Mouse (Mus musculus) left cerebral cortex, adult 8-10 months (tissue): ENCODE data around the gene Trabd2b. TPM values are rescaled to one million over a fixed set of nuclear protein-coding genes. Genes with fewer than 3 reads are reported as not detected.
A peak's percentile ranks its signal among the peaks of the same experiment; 100 is the strongest.

ENCODE experiments used
- DNase-seq, 2 experiments: peaks; one replicate each; pipeline ENCODE4 v3.0.0; 2022; ENCODE audit warnings: low spot score in 2 of 2
- total RNA-seq, 4 experiments: library from RNA; stranded (reverse); gene quantifications; 2 replicates each; pipeline ENCODE4 v1.2.4; 2022

The Trabd2b gene
- total RNA-seq, result 1 to 10 TPM; 4.7 to 5.3 (median 4.9) TPM

DNA sequence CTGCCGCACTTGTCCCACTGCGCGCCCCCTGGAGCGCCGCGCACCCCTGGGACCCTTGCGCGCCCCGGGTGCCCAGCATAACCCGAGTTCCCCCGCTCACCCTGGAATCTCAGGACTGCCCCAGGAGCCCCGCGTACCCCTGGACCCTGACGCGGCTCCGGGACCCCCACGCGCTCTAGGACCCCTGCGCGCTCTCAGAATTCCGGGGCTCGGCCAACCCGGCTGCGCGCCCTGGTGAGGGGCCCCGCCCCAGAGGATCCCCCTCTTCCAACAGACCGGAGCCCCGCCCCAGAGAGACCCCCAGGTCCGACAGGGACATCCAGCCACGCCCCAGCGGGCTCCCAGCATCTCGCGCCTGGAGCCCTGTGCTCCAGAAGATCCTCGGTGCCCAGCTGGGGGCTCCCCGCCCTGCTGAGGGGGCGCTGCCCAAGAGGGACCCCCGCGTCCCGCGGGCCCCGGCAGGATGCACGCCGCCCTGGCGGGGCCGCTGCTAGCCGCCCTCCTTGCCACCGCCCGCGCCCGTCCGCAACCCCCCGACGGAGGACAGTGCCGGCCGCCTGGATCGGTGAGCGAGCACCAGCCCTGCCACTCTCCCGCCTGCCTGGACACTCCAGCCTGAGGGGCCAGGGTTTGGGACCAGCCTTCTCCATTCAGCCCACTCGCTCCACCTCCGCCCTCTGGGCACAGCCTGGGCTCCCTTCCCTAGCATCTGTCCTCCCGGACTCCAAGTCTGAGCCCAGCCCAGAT lies at the start of gene Trabd2b:
Trabd2b (plus strand) TSS at position 370 of the 747 bp plus-strand sequence.
- no peak for DNase-seq

DNA sequence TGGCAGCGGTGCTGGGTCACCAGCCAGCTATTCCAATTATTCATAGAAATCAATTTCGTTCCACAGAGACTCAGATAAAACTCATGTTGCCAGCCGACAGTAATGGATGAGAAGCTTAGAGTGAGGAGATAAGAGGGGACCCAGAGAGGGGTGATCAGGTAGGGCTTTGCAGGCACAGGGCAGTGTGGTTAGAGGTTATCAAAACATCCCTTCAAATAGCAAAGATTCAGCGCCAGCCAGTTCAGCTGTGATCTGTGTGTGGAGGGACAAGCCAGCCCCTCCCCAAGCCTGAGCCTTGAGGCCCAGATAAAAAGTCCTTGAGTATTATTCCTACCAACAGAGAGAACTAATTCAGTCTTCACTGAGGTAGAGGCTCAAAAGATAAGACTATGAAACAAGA lies 49.1 kb upstream of the Trabd2b start:
- no peak for DNase-seq

DNA sequence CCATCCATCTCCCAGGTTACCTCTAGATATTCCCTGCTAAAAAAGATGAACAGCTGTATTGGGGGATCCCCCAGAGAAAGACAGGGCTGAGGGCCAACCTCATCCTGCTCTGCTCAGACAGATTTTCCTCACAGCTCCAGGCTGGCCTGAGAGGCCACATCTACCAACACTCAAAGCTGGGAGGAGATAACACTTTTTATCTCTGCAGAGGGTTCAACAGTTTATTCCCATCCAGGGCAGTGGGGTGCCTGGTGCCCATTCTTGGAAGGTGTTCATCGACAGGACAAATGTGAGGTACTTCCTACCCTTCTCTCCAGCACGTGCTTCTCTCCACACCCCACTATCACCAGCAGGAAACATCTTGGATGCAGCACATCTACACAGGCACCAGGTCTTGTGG lies 47.6 kb upstream of the Trabd2b start:
- DNase-seq, result no peak

DNA sequence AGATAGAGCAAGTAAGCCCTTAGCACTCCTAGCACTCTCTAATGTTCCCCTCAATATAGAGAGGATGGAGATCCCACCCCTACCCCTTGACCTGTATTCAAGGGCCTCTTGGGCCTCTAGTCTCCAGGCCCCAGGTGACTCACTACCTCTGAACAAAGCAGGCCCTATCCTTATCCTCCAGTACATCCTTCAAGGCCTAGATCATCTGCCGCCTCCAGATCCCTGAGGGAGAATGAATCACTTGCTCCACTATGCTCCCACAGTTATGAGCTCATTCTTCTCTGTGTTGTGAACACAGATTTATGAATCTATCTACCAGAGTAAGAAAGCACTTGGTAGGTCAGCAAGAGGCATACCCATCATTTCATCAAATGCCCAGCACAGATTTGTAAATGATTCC lies 46.7 kb upstream of the Trabd2b start:
- peak in 1 of 2 experiments; percentile 67 for DNase-seq

DNA sequence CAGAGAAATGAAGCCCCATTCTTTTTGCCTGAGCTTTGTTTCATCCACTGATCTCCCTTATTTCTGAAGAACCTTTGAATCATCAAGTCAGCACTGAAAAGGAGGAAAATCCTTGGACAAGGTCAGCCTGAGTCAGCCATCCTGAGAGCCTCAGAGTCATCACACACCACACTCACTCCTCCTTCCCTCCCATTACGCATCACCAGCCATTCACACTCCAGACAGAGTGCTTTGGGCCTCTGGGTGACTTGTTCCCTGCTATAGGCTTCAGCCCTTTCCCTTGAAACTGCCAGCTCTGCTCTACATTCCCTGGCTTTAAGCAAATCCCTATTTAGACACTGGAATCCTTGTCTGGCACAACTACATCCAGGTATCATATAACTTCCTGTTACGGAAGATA lies 45.2 kb upstream of the Trabd2b start:
- DNase-seq, result no peak

DNA sequence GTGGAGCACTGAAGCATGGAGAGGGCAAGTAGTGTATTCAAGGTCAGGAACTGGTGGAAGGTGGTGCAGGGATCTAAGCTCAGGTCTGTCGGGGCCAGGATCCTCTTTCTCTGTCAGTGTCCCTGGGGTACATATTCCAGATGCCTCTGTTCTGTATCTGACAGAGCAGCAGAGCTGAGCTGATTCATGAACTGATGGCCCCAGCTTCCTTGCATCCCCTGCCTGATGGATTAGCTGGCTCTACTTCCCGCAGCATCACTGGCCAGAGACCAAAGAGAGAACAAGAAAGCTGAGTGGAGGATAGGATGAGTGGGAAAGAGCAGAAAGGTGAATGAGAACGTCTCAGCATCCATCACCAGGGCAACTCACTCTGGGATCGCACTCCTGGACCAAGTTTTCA lies 41.5 kb upstream of the Trabd2b start:
- no peak for DNase-seq

DNA sequence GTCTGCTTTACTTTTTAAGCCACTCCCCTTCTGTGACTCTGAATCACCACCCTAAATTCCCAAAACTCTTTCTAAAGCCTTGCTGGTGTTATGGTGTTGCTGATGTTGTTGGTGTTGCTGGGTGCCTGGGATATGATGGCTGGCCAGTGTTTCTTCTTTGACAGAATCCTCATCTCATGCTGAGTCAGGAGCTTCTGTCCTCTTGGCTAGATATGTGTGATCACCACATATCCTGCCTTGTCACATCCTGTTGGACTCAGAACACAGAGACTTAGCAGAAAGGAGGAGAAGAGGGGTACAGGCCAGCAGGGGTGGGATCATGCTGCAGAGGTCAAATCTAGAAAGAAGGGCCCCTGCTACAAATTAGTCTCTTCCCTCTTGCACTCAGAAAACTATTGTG lies 40.9 kb upstream of the Trabd2b start:
- no peak for DNase-seq

DNA sequence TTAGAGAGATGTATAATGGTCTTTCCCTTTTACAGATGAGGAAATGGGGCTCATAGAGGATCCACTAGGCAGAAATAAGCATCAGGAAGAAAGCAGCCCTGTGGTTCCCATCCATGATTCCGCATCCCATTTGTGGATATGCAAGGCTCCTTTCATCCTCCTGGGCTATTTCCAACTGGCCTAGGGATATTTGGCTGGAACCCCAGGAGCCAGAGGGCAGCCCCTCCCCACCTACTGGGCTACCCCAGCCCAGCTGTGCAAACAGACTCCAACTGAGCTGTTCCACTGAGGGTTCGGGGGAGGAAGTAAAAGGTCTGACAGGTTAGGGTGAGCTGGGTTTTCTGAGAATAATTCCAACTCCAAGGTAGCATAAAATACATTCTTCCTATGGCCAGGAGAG lies 39.5 kb upstream of the Trabd2b start:
- DNase-seq, result no peak

DNA sequence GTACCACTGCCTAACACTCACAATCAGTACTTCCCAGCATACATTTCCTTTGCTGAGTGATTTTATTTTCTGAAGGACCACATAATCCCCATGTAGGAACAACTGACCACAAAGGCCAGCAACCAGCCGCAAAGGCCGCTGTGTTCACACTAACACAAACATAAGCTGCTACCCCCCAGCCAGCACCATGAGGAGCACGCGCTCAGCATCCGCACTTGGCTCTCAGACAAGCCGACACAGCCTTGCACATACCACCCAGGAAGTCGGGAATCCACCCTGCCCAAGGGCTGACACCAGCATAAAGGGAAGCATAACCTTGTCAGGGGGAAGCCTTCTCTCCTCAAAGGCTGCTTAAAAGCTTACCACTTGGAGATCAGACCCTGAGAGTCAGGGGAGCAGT lies 38.7 kb upstream of the Trabd2b start:
- no peak for DNase-seq

DNA sequence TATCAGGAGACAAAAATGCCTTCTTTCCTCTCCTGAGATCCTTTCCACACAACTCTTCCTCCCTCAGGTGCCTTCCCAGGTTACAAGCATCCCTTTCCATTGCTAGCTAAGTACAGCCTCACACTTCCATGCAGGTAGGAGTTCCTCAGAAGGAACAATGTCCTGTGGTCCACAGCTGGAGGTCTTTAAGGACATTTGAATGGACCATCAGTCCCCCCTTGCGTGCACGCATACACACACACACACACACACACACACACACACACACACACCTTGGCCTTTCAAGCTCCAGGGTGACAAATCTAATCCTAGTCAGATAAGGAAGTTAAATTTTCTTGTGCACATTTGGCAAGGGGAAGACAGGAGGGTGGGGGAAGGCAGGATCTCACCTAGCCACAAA lies 36.9 kb upstream of the Trabd2b start:
- no peak for DNase-seq

DNA sequence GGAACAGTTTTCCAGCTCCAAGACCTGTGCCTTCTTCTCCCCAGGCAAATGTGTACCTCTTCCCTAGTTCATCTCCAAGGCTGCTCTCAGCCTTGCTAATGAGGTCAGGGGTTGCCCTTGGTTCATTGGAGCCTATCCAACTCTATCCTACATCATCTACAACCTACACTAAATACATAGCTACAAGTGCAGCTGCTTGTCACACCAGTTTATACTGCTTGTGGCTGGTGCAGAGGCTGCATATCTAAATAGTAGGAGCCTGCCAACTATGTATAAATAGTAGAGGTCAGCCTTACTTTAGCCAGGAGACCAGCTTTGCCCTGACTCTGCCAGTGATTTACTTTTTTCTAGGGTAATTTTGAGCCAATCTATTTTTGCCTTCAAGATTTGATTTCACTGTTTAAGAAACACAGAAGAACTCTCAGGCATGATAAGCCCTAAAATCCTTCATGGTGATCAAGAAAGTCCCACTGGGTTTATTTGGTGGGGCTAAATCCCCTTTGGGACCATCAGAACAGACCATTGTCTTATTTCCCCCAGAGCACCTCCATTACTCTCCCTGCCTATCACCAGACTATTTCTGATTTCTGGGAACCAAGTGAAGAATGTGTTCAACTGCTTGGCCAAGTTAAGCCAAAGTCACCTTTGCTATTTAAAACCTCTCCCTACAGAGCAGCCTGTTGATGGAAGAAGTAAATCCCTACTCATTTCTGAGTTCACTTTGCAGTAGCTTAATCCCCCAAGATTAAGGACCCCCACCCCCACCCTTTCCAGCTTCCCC lies 35.4 kb upstream of the Trabd2b start:
- no peak for DNase-seq

DNA sequence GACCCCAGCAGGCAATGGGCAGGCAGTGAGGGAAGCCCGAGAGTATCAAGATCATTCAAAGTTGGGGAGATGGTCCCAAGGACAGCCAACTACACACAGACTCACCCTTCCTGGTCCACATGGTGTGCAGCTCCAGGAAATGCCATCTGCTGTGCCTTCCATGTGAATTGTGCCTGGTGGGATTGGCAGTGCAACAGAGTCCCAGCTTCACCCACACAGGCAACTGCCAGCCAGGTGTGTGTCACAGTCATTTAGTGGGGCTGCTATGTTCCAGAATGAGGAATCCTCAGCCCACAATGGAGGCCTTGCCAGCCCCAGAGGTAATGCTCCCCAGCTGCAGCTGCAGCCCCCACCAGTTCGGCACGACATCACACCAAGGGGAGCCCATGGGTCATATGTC lies 33.8 kb upstream of the Trabd2b start:
- peak; percentile 16 to 84 for DNase-seq

DNA sequence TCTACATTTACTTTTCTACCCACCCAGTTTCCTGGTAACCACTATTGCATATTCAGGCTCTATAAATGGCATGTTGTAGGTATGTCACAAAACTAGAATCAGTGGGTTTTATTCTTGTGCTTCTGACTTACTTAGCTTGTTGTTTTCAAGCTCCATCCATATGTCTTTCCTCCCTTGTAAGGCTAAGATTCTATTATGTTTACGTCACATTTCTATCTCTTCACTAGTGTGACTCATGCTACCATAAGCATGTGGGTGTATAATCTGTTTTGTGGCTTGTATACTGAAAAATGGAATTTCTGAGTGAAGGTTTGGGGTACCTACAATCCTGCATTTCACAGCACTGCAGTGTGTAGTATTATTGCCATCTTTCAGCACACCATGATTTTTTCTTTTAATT lies 32.2 kb upstream of the Trabd2b start:
- DNase-seq, result no peak

DNA sequence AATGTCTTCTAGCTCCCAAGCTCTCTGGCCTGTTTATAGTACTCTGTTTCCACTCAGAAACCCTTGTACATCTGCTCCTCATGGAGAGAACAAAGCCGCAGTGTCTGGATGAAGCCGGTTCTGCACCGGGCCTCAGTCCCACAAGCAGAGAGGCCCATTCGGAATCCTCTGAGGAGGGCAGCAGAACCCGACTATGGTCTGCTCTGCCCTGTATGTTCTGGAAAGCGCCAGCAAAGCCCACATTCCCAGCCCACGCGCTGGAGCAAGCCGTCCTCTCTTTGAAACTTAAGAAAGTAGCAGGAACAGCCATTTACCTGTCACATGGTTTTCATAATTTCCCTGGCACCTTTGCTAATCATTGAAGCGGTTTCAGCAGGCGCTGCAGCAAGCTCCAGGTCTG lies 29.0 kb upstream of the Trabd2b start:
- no peak for DNase-seq

DNA sequence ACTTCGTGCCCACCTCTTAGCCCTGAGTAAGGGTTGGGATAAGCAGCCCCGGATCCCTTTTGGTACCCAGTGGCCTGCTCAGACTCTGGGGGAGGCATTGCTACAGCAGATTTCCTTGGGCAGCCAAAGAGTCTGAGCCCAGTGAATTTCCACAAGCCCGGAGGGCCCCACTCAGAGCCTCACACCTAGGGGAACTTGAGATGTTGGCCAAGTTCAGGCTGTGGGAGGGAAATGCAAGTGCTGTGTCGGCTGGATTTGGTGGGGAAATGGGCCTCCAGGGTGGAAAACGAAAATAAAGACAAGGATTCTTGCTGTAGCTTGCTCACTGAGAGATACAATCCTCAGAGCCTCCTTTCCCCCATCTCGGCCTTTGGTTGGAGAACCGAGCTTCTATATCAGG lies 28.0 kb upstream of the Trabd2b start:
- DNase-seq, result peak in 1 of 2 experiments; percentile 61

DNA sequence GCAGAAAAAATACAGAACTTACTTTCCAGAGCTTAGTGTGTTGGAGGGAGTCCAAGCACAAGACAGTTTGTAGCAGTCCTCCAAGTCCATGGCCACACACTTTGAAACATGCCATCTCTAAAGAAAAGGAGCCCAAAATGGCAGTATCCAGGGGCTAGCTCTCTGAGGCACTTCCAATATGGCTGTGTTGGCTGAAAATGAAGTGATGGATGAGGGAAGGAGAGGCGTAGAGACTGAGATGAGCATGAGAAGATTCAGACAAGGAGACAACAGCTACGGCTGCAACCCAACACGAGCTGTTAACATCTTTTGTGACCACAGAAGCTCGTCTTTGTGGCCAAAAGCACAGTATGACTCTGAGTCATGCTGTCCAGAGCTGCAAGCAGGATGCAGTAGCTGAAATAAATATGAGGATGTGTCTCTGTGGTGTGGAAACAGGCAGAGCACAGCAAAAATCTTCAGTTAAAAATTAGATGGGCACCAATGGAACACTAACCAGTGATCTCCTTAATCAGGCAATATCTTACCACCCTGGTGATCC lies 27.0 kb upstream of the Trabd2b start:
- no peak for DNase-seq

DNA sequence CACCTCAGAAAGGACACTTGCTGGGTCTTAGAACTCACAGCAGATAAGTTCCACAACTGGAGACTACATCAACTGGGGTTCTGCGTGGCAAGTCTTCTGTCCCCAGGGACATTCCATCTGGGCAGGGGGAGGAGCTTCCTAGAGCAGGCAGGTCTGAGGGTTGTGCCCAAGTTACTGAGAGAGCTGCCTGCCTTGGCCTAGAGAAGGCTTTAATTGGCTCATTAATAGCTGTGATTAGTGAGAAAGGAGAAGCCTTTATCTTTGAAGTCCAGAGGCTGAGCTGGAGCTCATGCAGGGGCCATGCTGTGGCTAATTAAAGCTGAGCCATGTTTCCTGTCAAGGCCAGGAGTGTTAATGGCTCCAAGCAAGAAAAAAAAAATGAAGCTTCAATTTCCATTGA lies 23.9 kb upstream of the Trabd2b start:
- no peak for DNase-seq

DNA sequence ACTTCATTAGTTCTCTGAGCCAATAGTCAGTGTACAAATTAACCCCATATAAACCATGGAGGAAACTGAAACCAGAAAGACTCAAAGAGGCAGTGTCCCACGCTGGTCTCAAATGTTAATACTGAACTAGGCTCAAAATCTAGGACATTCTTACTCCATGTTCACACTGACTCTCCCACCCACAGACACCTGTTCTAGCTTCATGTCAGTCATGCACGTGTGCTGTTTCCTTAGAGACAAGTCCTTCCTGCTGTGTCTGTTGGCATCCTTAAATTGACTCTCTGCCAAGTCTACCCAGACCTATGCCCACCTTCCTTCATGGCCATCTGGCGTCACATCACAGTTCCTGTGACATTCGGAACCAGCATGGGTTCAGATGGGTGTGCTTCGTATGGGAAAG lies 21.3 kb upstream of the Trabd2b start:
- DNase-seq, result no peak

DNA sequence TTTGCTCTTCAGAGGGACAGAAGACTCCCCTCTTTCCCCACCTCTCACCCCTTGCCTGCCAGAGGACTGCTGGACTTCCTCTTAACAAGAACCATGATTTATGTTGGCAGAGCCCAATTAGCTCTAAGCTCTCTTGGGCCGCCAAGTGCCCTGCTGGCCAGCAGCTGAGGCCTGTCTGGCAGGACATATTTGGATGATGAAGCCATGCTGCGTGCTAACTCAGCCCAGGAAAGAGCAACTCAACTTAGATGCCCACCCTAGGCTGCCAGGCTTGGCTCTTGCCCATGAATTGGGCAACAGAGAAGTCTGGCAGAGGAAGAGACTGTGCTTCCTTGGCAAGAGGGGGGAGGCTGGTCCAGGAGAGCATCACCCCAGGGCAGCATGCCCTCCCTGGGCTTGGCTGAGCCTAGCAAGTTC lies 20.1 kb upstream of the Trabd2b start:
- no peak for DNase-seq

DNA sequence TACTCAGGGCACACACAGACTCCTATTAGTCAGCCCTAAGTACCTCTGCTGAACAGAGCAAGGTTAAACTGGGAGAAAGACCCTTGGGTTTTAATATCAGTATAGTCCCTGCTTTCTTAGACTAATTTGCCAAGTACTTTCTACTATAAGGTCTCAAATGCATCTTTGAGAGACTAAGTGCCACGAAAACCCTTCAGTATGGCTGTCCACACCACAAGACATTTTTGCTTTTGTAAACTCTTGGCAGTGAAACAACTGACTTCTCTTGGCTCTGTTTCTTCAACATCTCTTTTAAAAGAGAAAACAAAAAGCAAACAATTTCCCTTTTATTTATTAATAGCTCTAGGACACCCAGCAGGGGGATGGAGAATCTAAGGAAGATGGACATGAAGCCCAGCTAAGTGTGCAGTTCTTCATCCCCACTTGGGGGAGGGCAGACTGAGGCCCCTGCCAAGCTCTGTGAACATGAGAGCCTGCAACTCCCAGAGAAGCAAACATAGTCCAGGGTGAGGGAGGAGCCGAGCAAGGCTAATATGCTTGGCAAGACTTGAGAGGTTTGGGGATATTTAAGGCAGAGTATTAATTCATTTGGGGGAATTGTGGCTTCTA lies 18.9 kb upstream of the Trabd2b start:
- no peak for DNase-seq

DNA sequence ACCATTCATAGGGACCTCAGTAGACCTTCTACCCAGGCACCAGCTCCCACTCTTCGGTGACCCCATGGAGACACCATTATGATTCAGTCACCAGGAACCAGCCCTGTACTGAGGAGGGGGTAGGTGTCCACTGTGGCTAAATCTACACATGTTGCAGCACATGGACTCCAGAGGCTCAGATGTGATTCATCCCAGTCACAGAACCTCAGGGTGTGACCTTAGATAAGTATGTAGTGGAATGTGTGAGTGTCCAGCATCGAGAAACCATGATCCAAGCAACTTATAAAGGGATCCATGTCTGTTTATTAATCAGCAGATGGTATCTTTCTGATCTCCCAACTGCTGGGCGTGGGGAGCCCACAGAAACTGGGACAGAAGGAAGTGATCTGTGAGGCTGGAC lies 18.2 kb upstream of the Trabd2b start:
- no peak for DNase-seq

DNA sequence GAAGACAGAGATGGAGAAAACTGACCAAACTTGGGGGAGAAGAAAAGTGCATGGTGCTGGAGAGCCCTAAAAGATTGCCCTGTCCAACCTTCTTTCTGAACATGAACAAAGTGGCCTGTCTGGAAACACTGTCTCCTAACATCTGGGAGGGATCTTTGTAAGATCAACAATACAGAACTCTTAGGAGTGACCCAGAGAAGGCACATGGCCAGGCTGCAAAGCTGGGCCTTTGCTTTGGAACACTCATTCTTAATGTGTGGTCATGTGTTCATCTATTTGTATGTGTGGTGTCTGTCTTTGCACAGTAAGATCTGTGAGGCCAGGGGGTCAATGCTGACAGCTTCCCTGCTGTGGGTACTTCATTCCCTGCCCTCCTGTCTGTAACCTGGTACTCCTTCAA lies 16.9 kb upstream of the Trabd2b start:
- no peak for DNase-seq
